Mouse (Mus musculus): ENCODE data around the gene Tmem121. TPM values are rescaled to one million over a fixed set of nuclear protein-coding genes. Genes with fewer than 3 reads are reported as not detected.

Tmem121 gene
- polyA plus RNA-seq, 1 experiment: 8.3 TPM

DNA sequence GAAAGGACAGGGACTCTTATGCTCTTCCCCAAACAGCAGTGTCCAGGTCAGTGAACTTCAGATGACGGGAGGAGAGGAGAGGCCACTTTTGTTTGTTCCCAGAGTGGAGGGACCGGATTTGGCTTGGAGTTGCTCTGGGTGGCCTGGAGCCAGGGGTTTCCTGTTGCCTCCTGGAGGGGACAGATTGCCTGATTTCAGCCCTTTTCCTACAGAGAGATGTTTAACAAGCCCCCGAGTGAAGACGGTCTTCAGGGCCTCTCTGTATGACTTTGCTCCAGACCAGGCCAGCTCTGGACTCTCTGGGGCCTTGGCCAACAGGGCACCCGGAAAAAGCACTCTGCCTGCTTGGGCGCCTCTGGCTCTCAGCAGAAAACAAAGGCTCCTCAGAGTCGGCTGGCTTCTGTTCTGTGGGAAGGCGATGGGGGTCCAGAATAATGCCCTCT is 44.2 kb upstream of the Tmem121 start:
- H3K27ac ChIP-seq (ENCODE audit: insufficient read depth, low read length): peak overlapping the region; percentile 14; the same call in 1 of the 2 replicates

DNA sequence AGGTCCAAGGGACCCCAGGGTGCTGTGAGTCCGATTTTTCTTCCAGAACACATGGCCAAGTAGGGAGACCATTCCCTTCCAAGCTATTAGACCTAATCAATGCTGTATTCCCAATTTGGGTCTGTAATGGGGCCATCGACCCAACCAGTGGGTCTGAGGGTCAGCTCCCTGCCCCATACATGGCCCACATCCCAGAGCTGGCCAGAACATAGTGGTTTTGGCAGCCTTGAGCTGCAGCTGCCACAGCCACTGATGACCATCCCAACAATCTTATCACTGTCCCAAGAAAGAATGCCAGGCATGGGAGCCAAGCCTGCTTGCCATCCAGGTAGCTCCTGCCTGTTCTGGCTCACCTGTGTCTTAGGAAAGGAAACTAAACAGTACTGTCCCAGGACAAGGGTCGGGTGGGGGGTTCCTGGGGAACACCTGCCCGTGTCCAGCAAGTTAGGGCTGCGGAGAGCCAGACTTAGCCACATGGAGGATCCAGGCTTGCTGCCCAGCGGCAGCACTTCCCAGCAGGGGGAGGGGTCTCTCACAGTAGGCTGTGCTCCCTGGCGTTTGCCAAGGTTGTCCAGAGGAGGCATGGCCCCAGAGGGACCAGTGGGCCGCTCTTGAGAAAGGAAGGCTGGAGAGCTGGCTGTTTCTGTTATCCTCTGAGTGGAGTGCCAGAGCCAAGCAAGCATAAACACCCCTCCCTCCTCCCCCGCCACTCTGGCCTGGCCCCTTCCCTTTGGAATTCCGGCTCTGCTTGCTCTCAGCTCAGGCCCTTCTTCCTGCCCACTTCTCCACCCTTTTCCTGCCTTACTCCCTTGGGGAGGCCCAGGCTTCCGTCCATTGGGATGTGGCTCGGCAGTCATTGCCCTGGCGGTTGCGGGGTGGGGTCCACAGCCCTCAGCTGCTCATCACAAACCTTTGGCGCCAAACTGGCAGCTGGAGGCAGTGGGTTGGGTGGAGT is 43.4 kb upstream of the Tmem121 start:
- H3K27ac ChIP-seq (ENCODE audit: insufficient read depth, low read length): 0 out of 2 replicates have a peak overlapping the region, but pooled peaks have one; percentile 1
- peak overlapping the region; percentile 75 for H3K4me3 ChIP-seq (ENCODE audit: insufficient read depth, low read length)
- TF ChIP-seq POLR2A (IDR thresholded peaks at IDR 0.05; ENCODE audit: low read depth, low read length) (0 out of 2 replicates have a peak, but pooled peaks have one; percentile 20), CTCF (IDR thresholded peaks at IDR 0.05; ENCODE audit: borderline replicate concordance, insufficient read depth, low read length) (no peak)
- peaks cover 2% of the 10 kb centered on the region; the same call in 1 of the 2 replicates for H3K4me1 ChIP-seq (ENCODE audit: control insufficient read depth, insufficient read depth, low read length)

More for the DNA sequence above, 44.2 kb upstream of the Tmem121 start:
- TF ChIP-seq POLR2A (IDR thresholded peaks at IDR 0.05; ENCODE audit: low read depth, low read length) (no peak), CTCF (IDR thresholded peaks at IDR 0.05; ENCODE audit: borderline replicate concordance, insufficient read depth, low read length) (no peak)
- Histone ChIP-seq H3K4me1 (ENCODE audit: control insufficient read depth, insufficient read depth, low read length) (peaks cover 2% of the 10 kb centered on the region; the same call in 1 of the 2 replicates), H3K4me3 (ENCODE audit: insufficient read depth, low read length) (peak overlapping the region; percentile 75)

DNA sequence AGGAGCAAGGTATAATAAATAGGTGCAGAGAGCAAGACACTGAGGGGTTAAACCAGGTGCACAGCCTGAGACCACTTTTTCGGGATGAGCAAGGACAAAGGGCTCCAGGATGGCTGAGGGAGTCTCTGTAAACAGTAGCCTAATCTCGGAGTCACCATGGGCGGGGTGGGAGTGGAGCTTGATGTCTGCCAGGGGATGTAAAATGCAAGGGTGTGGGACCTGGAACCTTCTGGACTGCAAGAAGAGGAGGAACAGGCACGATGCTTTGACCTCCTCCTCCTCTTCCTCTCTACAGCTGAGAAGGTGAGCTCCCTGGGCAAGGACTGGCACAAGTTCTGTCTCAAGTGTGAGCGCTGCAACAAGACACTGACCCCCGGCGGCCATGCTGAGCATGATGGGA is 42.6 kb upstream of the Tmem121 start:
- no peak for TF ChIP-seq CTCF (IDR thresholded peaks at IDR 0.05; ENCODE audit: borderline replicate concordance, insufficient read depth, low read length)
- no peak for TF ChIP-seq POLR2A (IDR thresholded peaks at IDR 0.05; ENCODE audit: low read depth, low read length)
- Histone ChIP-seq H3K4me3 (ENCODE audit: insufficient read depth, low read length) (peak overlapping the region; percentile 25; the same call in 1 of the 2 replicates), H3K4me1 (ENCODE audit: control insufficient read depth, insufficient read depth, low read length) (peaks cover 2% of the 10 kb centered on the region; the same call in 1 of the 2 replicates), H3K27ac (ENCODE audit: insufficient read depth, low read length) (no peak overlapping the region)

DNA sequence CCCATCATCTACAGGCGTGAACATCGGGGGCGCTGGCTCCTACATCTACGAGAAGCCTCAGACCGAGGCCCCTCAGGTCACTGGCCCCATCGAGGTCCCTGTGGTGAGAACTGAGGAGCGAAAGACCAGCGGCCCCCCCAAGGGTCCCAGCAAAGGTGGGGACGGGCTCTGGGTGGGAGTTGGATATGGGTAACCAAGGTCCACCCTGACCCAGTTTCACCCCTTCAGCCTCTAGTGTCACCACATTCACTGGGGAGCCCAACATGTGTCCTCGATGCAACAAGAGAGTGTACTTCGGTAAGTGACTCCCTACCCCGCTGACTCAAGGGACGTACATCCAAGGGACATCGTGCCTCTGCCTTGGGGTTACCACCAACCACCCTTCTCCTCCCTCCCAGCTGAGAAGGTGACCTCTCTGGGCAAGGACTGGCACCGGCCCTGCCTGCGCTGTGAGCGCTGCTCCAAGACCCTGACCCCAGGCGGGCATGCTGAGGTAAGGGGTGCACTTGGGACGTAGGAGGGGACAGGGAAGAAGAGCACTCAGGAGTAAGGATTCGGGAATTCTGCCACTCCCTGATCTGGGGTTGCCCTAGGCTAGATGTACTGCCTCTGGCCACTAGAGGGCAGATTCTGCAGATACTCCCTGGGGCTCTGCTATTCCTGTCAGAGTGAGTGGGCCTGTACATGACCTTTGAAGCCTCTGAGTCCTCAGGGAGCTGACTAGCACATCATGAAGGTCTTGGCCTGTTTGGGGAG is 41.6 kb upstream of the Tmem121 start:
- Histone ChIP-seq H3K27ac (ENCODE audit: insufficient read depth, low read length) (no peak overlapping the region), H3K4me3 (ENCODE audit: insufficient read depth, low read length) (no peak overlapping the region), H3K4me1 (ENCODE audit: control insufficient read depth, insufficient read depth, low read length) (peaks cover 2% of the 10 kb centered on the region; the same call in 1 of the 2 replicates)
- TF ChIP-seq CTCF (IDR thresholded peaks at IDR 0.05; ENCODE audit: borderline replicate concordance, insufficient read depth, low read length): peak; percentile 46; the same call in 1 of the 2 replicates
- no peak for TF ChIP-seq POLR2A (IDR thresholded peaks at IDR 0.05; ENCODE audit: low read depth, low read length)

DNA sequence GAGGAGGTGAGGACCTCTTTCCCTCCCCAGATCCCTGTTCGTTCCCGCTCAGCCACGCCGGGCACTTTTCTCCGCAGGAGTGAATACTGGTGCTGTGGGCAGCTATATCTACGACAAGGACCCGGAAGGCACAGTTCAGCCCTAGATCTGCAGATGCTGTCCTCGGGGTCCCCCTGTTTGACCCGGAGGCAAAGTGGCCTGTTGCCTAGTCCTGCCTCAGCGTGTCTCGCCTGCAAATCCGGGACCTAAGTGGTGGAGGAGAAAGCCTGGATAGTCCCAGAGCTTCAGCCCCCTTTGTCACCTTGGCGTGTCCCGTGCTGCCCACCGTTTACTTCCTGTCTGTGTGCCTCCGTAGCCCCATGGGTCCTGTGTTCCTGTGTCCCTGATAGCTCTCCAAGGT is 40.8 kb upstream of the Tmem121 start:
- no peak overlapping the region for H3K27ac ChIP-seq (ENCODE audit: insufficient read depth, low read length)
- TF ChIP-seq CTCF (IDR thresholded peaks at IDR 0.05; ENCODE audit: borderline replicate concordance, insufficient read depth, low read length) (no peak), POLR2A (IDR thresholded peaks at IDR 0.05; ENCODE audit: low read depth, low read length) (no peak)
- no peaks in the 10 kb centered on the region for H3K4me1 ChIP-seq (ENCODE audit: control insufficient read depth, insufficient read depth, low read length)
- H3K4me3 ChIP-seq (ENCODE audit: insufficient read depth, low read length): no peak overlapping the region

DNA sequence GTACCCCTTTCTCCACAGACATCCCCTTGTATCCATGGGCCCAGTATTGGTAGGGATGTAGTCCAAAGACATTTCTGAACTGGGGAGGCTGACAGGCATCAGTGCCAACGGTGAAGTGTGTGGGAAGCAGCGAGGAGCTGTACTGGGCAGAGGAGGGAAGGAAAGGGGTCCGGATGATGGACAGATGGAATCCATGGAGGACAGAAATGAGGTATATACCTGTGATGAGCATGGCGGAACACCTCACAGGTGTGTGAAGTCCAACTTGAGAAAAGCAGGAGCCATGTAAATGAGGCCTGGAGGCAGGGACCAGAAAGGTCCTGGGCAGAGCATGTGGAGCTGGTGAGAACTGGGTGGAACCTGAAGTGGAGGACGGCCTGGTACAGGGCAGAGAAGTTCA is 40.1 kb upstream of the Tmem121 start:
- no peak overlapping the region for H3K4me3 ChIP-seq (ENCODE audit: insufficient read depth, low read length)
- TF ChIP-seq CTCF (IDR thresholded peaks at IDR 0.05; ENCODE audit: borderline replicate concordance, insufficient read depth, low read length): no peak
- no peaks in the 10 kb centered on the region for H3K4me1 ChIP-seq (ENCODE audit: control insufficient read depth, insufficient read depth, low read length)
- H3K27ac ChIP-seq (ENCODE audit: insufficient read depth, low read length): no peak overlapping the region

DNA sequence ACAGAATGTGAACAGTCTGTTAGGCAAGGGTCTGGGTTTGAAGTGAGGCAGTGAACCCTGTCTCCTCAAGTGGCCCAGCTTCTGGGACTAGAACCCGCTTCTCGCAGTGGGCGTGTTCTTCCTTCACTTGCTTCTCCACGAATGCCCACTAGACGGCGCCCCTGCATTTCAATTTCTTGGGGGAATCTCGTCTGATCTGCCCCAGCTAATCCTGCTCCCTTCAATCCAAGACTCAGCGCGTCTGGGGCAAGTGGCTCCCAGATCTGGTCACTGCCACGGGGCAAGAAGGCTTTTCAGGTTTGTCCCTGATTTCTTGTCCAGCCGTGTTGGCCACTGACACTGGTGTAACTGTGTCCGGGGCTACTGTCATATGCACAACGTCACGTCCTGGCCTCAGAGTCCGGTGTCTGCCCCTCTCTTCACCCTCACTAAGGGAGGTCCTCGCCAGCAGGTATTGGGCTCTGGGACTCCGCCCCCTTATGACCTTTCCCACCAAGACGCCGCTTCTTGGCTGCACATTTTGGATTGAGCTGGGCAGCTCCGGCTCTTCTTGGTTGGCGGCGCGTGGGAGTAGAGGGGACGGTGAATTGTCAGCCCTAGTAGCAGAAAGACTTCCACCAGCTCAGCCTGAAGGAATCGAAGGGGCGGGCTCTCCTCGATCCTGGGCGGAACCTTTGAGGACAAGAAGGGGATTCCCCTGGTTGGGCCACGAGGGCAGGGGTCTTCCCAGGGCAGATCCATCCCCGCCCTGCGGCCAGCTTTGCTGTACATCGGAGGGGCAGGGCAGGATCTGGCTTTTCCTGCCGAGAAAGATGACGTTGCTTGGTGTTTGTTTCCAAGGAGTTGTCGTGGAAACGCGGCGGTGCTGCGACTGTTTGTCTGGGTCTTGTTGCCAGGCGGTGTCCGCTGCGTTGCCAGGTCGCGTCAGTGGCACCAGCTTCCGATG is 39.3 kb upstream of the Tmem121 start, which contains the start of gene Crip1:
Gene Crip1 (plus strand): TSS at position 205 of the 946 bp plus-strand sequence.
- no peak within 1 kb of the TSS for H3K27ac ChIP-seq (ENCODE audit: insufficient read depth, low read length)
- 0 out of 2 replicates have a peak, but pooled peaks have one; percentile 3 for TF ChIP-seq POLR2A (IDR thresholded peaks at IDR 0.05; ENCODE audit: low read depth, low read length)
- TF ChIP-seq CTCF (IDR thresholded peaks at IDR 0.05; ENCODE audit: borderline replicate concordance, insufficient read depth, low read length): peak; percentile 32; the same call in 1 of the 2 replicates
- H3K4me3 ChIP-seq (ENCODE audit: insufficient read depth, low read length): no peak within 1 kb of the TSS
- H3K4me1 ChIP-seq (ENCODE audit: control insufficient read depth, insufficient read depth, low read length): no peaks in the 10 kb centered on the region

DNA sequence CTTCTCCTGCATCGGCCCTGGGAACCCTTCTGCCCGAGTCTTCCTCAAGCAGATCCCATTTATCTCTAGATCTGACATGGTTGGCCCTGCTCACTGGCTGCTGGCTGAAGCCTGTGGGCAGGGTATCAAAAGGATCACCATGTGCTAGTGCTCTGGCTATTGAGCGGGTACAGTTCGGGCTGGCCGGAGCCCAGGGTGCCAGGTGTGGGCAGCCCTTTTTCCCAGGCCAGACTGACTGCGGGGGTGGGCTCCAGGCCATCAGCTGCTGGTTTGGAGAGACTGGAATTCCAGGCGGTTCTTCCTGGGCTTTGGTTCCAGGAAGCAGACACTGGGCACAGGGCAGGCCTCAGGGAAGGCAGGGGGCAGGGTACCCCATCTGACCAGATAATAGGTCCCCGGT is 38.2 kb upstream of the Tmem121 start:
- Histone ChIP-seq H3K27ac (ENCODE audit: insufficient read depth, low read length) (no peak overlapping the region), H3K4me1 (ENCODE audit: control insufficient read depth, insufficient read depth, low read length) (no peaks in the 10 kb centered on the region), H3K4me3 (ENCODE audit: insufficient read depth, low read length) (no peak overlapping the region)
- TF ChIP-seq POLR2A (IDR thresholded peaks at IDR 0.05; ENCODE audit: low read depth, low read length) (no peak), CTCF (IDR thresholded peaks at IDR 0.05; ENCODE audit: borderline replicate concordance, insufficient read depth, low read length) (no peak)

Data from embryonic fibroblast, embryonic 13.5 days (primary cell).